Mouse (Mus musculus) cerebellum, adult 9-11 months (tissue): ENCODE measurements at regions not wholly inside any gene's neighbourhood (a gene's known extent, or its start where the extent isn't known, plus 50 kb on each side); places are given as distances from the start of the nearest gene placed in this dataset.

ENCODE experiments used
- DNase-seq: peaks from one replicate; pipeline ENCODE4 v3.0.0; 2022

- no peak for DNase-seq
These were observed 273.0 kb downstream of the Bche start for GRCm38 (mm10) chr3:73435241-73435640.

- DNase-seq, result no peak
These were observed 273.9 kb downstream of the Bche start for GRCm38 (mm10) chr3:73434331-73434730.

DNA sequence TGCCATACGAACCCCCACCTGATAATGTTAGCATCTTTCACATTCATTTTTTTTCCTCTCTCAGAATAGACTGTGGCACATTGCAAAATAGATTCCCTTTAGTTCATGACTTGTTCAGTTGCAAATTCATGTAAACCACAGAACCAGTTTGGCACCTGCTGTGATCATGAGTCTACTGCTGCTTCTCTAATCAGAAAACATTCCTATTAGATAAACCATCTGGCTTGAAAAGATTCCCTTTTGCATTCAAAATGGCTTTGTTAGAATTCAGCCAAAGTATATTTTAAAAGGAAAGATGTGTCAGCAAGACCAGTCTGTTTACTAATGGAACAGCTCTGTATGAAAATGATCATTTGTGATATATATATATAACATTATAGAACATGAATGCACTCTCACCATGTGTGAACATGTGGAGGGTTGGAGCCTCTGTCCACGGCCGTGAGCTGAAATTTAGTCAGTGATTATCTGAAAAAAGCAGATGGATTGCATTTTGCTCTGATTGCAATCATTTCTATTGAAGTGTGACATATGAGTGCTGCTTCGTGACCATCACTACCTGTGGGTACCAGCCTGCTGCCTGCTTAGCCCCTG lies 298.2 kb downstream of the Bche start:
- no peak for DNase-seq

DNA sequence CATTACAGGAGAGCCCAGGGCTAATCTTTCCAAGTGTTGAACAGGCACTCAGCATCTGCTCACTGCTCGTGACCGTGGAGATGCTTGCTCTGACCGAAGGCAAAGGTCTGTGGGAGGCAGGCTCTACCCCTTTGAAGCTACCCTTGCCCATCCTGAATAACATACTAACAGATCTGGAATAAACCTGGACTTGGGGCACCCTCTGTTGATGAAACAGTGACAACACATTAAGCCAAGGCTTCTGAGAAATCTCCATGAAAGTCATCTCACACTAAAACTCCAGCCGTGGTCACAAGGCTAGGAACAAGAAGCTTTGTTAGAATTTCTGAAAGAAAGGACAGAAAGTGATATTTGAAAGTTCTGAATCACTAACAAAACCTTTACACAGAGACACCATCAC lies 306.8 kb downstream of the Bche start:
- DNase-seq, result peak; percentile 3

GRCm38 (mm10) chr3:73395808-73396207 lies 312.4 kb downstream of the Bche start:
- DNase-seq, result no peak

DNA sequence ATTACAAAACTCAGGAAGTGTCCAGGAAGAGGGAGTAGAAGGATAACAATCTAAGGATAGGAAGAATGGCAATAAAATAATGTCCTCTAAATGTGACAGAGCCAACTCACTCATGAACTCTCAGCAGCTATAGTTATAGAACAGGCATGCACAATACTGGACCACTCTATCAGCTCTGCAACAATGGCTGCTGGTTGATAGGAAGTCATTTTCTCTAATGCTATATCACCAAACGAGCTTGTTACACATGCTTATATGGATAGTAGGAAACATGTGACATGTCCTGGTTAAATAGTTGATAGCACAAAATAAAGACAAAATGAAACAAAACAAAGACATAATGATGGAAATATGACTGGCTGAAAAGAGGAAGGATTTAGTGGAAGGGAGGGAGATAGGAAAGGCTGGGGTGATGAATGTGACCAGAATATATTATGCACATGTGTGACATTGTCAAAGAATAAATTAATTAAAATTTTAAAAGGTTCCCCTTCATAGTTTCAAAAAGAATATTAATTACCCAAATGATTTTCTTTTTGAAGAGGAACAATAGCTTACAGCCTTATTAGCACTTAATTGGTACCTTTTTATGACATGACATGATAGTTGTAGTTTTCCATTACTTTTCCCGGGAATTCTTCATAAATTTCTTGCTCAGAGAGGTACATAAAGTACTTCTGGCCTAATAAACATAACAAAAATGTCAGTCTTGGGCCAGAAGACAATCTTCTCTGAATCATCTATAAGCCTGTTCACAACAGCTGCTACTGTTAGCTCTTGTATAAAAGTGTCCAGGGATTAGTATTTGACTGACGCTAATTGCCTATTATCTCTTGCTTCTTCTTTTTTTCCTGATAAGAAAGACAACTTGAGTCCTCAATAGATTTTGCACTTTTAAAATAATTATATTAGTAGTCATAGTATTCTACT lies 318.2 kb downstream of the Bche start:
- no peak for DNase-seq

DNA sequence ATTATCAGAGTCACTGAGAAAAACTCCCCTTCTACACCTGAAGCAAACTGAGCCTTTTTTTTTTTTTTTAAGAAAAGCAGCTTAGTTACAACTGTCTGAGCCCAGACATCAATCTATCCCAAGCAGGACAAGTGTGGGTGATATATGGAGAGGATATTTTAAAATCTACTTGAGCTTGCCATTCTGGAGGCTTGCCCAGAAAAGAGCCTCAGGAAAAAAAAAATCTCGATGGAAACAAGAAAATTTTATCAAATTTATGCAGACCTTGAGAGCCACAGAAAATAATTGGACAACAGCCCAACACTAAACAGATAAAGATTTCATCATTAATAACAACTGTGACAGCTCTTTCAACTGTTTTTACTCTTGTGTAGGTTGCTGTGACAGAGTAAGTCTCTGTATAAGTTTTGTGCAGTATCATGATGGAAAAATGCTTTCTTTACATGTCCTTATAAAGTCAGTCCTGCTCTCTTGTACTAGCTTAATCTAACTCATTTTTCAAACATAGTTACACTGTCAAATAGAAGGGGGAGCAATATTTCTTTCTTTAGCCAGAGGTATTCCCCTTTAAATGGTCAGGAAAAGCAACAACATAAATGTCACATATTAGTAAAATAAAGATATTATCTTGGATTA lies 297.4 kb upstream of the Slitrk3 start:
- DNase-seq, result no peak

DNA sequence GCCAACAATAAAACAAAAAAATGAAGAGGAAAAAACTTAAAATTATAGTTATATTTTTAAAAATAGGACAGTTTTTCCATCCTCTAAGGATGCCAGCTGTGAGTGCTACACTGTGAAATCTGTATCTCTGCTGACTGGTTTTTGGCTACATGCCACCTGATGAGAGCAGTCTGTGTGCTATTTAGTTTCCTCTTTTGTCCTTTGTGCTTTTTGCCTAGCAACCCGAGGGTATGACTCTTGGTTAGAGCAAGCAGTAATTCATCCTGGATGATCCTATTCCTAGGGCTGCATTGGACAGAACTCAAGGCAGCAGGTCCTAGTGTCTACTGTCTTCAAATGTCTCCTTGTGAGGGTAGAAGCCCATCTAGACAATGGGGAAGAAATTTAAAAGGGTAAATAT lies 285.6 kb upstream of the Slitrk3 start:
- DNase-seq, result peak; percentile 18

GRCm38 (mm10) chr3:73339730-73340129 lies 282.1 kb upstream of the Slitrk3 start:
- DNase-seq, result no peak

DNA sequence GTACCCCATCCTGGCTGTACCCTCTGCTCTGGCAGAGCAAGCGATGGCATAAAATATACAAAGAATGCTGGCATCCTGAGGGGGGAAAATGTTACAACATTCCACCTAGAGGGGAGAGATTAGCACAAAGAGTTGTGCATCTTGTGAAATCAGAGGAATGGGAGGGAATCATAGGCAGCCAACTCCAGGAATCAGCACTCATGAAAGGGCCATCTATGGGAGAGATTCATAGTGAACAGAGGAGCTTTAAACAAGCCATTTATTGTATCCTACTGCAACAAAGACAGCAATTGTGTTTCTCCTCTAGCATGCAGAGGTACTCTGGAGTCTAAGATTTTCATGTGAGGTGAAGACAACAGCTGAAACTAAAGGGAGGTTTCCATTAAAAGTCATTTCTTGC lies 265.6 kb upstream of the Slitrk3 start:
- no peak for DNase-seq
